Mouse (Mus musculus): ENCODE results near the gene Arhgap30. TPM values are rescaled to one million over a fixed set of nuclear protein-coding genes. Genes with fewer than 3 reads are reported as not detected.

The Arhgap30 gene
- polyA plus RNA-seq, 1 experiment from 2014 or later = 0.71 TPM

- no peaks in the 10 kb centered on the region for H3K4me1 ChIP-seq (replicated peaks; ENCODE audit: control insufficient read depth, insufficient read depth, low read length)
- no peak for ATAC-seq (ENCODE audit: low FRiP score)
Observed at GRCm38 (mm10) chr1:171447692-171448091, 58.9 kb downstream of the Arhgap30 start.

GRCm38 (mm10) chr1:171450062-171450461 is 61.3 kb downstream of the Arhgap30 start:
- H3K27ac ChIP-seq = no peak overlapping the region
- no peaks in the 10 kb centered on the region for H3K27me3 ChIP-seq (ENCODE audit: control insufficient read depth, insufficient read depth, low read length)
- DNase-seq (ENCODE audit: low spot score) (no peak), ATAC-seq (ENCODE audit: low FRiP score) (no peak)
- H3K4me3 ChIP-seq (replicated peaks; ENCODE audit: low read length) = no peak overlapping the region
- H3K36me3 ChIP-seq (replicated peaks; ENCODE audit: control insufficient read depth, insufficient read depth) = no peaks in the 10 kb centered on the region
- H3K9me3 ChIP-seq (ENCODE audit: control insufficient read depth, low read length) = no peaks in the 10 kb centered on the region
- WGBS = 87% methylated on average over 11 of the region's 11 CpGs
- no peaks in the 10 kb centered on the region for H3K4me1 ChIP-seq (replicated peaks; ENCODE audit: control insufficient read depth, insufficient read depth, low read length)
- H3K9ac ChIP-seq = no peak overlapping the region
- no peak overlapping the region for H3K4me2 ChIP-seq (replicated peaks)

More at GRCm38 (mm10) chr1:171447692-171448091, 58.9 kb downstream of the Arhgap30 start:
- no peaks in the 10 kb centered on the region for H3K27me3 ChIP-seq (ENCODE audit: control insufficient read depth, insufficient read depth, low read length)
- no peak overlapping the region for H3K9ac ChIP-seq
- no peak for DNase-seq (ENCODE audit: low spot score)
- WGBS = 79% methylated on average over 10 of the region's 10 CpGs
- no peak overlapping the region for H3K4me2 ChIP-seq (replicated peaks)
- H3K9me3 ChIP-seq (ENCODE audit: control insufficient read depth, low read length) = peaks cover 6% of the 10 kb centered on the region
- no peak overlapping the region for H3K4me3 ChIP-seq (replicated peaks; ENCODE audit: low read length)
- no peak overlapping the region for H3K27ac ChIP-seq
- H3K36me3 ChIP-seq (replicated peaks; ENCODE audit: control insufficient read depth, insufficient read depth) = no peaks in the 10 kb centered on the region

- Histone ChIP-seq H3K36me3 (replicated peaks; ENCODE audit: control insufficient read depth, insufficient read depth) (no peaks in the 10 kb centered on the region), H3K9ac (no peak overlapping the region), H3K9me3 (ENCODE audit: control insufficient read depth, low read length) (no peaks in the 10 kb centered on the region), H3K27me3 (ENCODE audit: control insufficient read depth, insufficient read depth, low read length) (no peaks in the 10 kb centered on the region), H3K4me2 (replicated peaks) (no peak overlapping the region), H3K27ac (no peak overlapping the region), H3K4me1 (replicated peaks; ENCODE audit: control insufficient read depth, insufficient read depth, low read length) (no peaks in the 10 kb centered on the region), H3K4me3 (replicated peaks; ENCODE audit: low read length) (no peak overlapping the region)
- ATAC-seq (ENCODE audit: low FRiP score) (no peak), DNase-seq (ENCODE audit: low spot score) (no peak)
- 88% methylated on average over 10 of the region's 10 CpGs for whole genome bisulfite sequencing
Observed at GRCm38 (mm10) chr1:171451001-171451400, 62.2 kb downstream of the Arhgap30 start.

- DNase-seq (ENCODE audit: low spot score) = no peak
- no peak overlapping the region for H3K4me3 ChIP-seq (replicated peaks; ENCODE audit: low read length)
- no peak for ATAC-seq (ENCODE audit: low FRiP score)
- H3K4me1 ChIP-seq (replicated peaks; ENCODE audit: control insufficient read depth, insufficient read depth, low read length) = no peaks in the 10 kb centered on the region
- H3K4me2 ChIP-seq (replicated peaks) = no peak overlapping the region
- 77% methylated on average over 5 of the region's 5 CpGs for WGBS
- H3K9ac ChIP-seq = no peak overlapping the region
- H3K27me3 ChIP-seq (ENCODE audit: control insufficient read depth, insufficient read depth, low read length) = no peaks in the 10 kb centered on the region
- no peak overlapping the region for H3K27ac ChIP-seq
- H3K36me3 ChIP-seq (replicated peaks; ENCODE audit: control insufficient read depth, insufficient read depth) = no peaks in the 10 kb centered on the region
- H3K9me3 ChIP-seq (ENCODE audit: control insufficient read depth, low read length) = no peaks in the 10 kb centered on the region
Observed at GRCm38 (mm10) chr1:171452522-171452921, 63.8 kb downstream of the Arhgap30 start.

GRCm38 (mm10) chr1:171452923-171453322 is 64.2 kb downstream of the Arhgap30 start:
- no peak overlapping the region for H3K9ac ChIP-seq
- 94% methylated on average over 5 of the region's 5 CpGs for WGBS
- no peak for DNase-seq (ENCODE audit: low spot score)
- no peak overlapping the region for H3K27ac ChIP-seq
- no peaks in the 10 kb centered on the region for H3K9me3 ChIP-seq (ENCODE audit: control insufficient read depth, low read length)
- no peaks in the 10 kb centered on the region for H3K27me3 ChIP-seq (ENCODE audit: control insufficient read depth, insufficient read depth, low read length)
- no peak overlapping the region for H3K4me3 ChIP-seq (replicated peaks; ENCODE audit: low read length)
- no peaks in the 10 kb centered on the region for H3K36me3 ChIP-seq (replicated peaks; ENCODE audit: control insufficient read depth, insufficient read depth)
- ATAC-seq (ENCODE audit: low FRiP score) = no peak
- H3K4me2 ChIP-seq (replicated peaks) = no peak overlapping the region
- H3K4me1 ChIP-seq (replicated peaks; ENCODE audit: control insufficient read depth, insufficient read depth, low read length) = no peaks in the 10 kb centered on the region

- Histone ChIP-seq H3K9me3 (ENCODE audit: control insufficient read depth, low read length) (no peaks in the 10 kb centered on the region), H3K27ac (no peak overlapping the region), H3K9ac (no peak overlapping the region), H3K27me3 (ENCODE audit: control insufficient read depth, insufficient read depth, low read length) (no peaks in the 10 kb centered on the region), H3K4me2 (replicated peaks) (no peak overlapping the region), H3K4me1 (replicated peaks; ENCODE audit: control insufficient read depth, insufficient read depth, low read length) (peaks cover 3% of the 10 kb centered on the region; the same call in 1 of the 2 replicates), H3K36me3 (replicated peaks; ENCODE audit: control insufficient read depth, insufficient read depth) (no peaks in the 10 kb centered on the region), H3K4me3 (replicated peaks; ENCODE audit: low read length) (no peak overlapping the region)
- no peak for ATAC-seq (ENCODE audit: low FRiP score)
- no peak for DNase-seq (ENCODE audit: low spot score)
- 85% methylated on average over 6 of the region's 6 CpGs for WGBS
Observed at GRCm38 (mm10) chr1:171454926-171455325, 66.2 kb downstream of the Arhgap30 start.

GRCm38 (mm10) chr1:171457568-171457967 is 68.8 kb downstream of the Arhgap30 start:
- 95% methylated on average over 1 of the region's 1 CpGs for WGBS
- no peak for DNase-seq (ENCODE audit: low spot score)
- no peak overlapping the region for H3K27ac ChIP-seq
- no peak overlapping the region for H3K4me3 ChIP-seq (replicated peaks; ENCODE audit: low read length)
- no peaks in the 10 kb centered on the region for H3K27me3 ChIP-seq (ENCODE audit: control insufficient read depth, insufficient read depth, low read length)
- no peak overlapping the region for H3K9ac ChIP-seq
- peaks cover 7% of the 10 kb centered on the region; the same call in 1 of the 2 replicates for H3K4me1 ChIP-seq (replicated peaks; ENCODE audit: control insufficient read depth, insufficient read depth, low read length)
- H3K36me3 ChIP-seq (replicated peaks; ENCODE audit: control insufficient read depth, insufficient read depth) = no peaks in the 10 kb centered on the region
- no peaks in the 10 kb centered on the region for H3K9me3 ChIP-seq (ENCODE audit: control insufficient read depth, low read length)
- no peak for ATAC-seq (ENCODE audit: low FRiP score)
- no peak overlapping the region for H3K4me2 ChIP-seq (replicated peaks)

GRCm38 (mm10) chr1:171459791-171460190 is 71.0 kb downstream of the Arhgap30 start:
- H3K9me3 ChIP-seq (ENCODE audit: control insufficient read depth, low read length) = no peaks in the 10 kb centered on the region
- no peak overlapping the region for H3K4me2 ChIP-seq (replicated peaks)
- no peak overlapping the region for H3K27ac ChIP-seq
- ATAC-seq (ENCODE audit: low FRiP score) (no peak), DNase-seq (ENCODE audit: low spot score) (peak; percentile 38)
- no peak overlapping the region for H3K4me3 ChIP-seq (replicated peaks; ENCODE audit: low read length)
- H3K36me3 ChIP-seq (replicated peaks; ENCODE audit: control insufficient read depth, insufficient read depth) = no peaks in the 10 kb centered on the region
- WGBS = 49% methylated on average over 5 of the region's 5 CpGs
- no peak overlapping the region for H3K9ac ChIP-seq
- peaks cover 7% of the 10 kb centered on the region; the same call in 1 of the 2 replicates for H3K4me1 ChIP-seq (replicated peaks; ENCODE audit: control insufficient read depth, insufficient read depth, low read length)
- H3K27me3 ChIP-seq (ENCODE audit: control insufficient read depth, insufficient read depth, low read length) = no peaks in the 10 kb centered on the region

Data from hindbrain, embryonic 14.5 days (tissue).